Mouse (Mus musculus): ENCODE measurements at regions not wholly inside any gene's neighbourhood (a gene's known extent, or its start where the extent isn't known, plus 50 kb on each side); places are given as distances from the start of the nearest gene placed in this dataset.
A peak's percentile ranks its signal among the peaks of the same experiment; 100 is the strongest.

- DNase-seq: no peak
Observed at GRCm38 (mm10) chr4:105282681-105283462, 125.7 kb downstream of the Plpp3 start.

DNA sequence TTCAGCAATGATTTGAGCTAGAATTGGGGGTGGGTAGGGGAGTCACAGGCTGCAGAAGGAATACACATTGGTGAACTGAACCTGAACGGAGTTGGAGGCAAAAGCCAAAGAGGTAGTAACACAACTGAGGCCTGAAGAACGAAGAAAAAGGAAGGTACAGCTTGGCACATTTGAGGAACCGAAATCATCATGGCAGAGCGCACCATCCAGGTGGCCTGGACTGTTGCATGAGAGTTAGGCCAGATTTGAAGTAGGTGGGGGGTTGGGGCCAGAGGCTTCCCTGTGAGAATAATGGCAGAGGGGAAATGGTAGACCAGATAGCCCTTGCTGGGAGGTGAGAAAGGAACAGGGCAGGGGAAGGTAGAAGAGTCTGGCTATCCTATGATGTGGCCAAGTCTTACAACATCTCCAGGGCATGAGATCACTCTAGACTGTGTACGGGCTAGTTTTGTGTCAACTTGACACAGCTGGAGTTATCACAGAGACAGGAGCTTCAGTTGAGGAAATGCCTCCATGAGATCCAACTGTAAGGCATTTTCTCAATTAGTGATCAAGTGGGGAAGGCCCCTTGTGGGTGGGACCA is 128.4 kb downstream of the Plpp3 start:
- DNase-seq: no peak

- no peak for DNase-seq
Observed at GRCm38 (mm10) chr4:105286299-105286698, 129.2 kb downstream of the Plpp3 start.

DNA sequence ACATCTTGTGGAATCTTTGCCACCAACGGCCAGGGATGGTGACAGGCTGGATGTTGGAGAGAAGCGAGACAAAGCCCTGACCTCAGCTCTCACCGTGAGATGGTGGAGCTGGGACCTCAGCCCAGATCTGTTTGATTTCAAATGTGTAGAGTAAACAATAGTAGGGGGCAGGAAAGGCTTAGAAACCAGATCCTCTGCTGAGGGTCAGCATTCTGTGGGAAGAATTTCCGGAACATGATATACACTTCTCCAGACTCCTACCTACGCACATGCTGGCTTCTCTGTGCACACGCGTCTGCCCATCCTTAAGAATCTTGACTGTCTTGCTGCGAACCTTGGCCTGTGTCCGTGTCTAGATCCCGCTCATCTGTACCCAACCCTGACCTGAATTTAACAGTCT is 129.7 kb downstream of the Plpp3 start:
- no peak for DNase-seq

DNA sequence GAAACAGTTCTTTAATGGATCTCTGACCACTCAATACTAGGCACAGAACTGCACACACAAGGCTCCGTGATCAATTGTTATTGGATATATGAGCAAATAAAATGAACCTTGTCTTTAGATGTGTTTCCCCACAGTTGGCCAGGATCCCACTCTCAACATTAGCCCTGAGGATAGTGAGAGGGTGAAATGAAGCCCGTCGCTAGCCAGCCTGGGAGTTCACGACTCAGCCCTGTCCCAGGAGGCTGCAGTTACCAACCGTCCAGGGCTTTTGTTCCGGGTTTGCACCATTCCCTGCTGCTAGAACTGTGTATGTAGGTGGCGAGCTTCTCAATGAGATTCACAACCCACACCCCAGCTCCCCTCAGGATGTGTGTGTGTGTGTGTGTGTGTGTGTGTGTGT is 130.3 kb downstream of the Plpp3 start:
- peak; percentile 93 for DNase-seq

- DNase-seq: no peak
Observed at GRCm38 (mm10) chr4:105289635-105290034, 132.5 kb downstream of the Plpp3 start.

GRCm38 (mm10) chr4:105290847-105291475 is 133.8 kb downstream of the Plpp3 start:
- DNase-seq: no peak

- no peak for DNase-seq
Observed at GRCm38 (mm10) chr4:105291503-105291902, 134.4 kb downstream of the Plpp3 start.

- peak; percentile 88 for DNase-seq
Observed at GRCm38 (mm10) chr4:105299358-105299757, 142.2 kb downstream of the Plpp3 start.

GRCm38 (mm10) chr4:105301547-105301946 is 144.4 kb downstream of the Plpp3 start:
- no peak for DNase-seq

DNA sequence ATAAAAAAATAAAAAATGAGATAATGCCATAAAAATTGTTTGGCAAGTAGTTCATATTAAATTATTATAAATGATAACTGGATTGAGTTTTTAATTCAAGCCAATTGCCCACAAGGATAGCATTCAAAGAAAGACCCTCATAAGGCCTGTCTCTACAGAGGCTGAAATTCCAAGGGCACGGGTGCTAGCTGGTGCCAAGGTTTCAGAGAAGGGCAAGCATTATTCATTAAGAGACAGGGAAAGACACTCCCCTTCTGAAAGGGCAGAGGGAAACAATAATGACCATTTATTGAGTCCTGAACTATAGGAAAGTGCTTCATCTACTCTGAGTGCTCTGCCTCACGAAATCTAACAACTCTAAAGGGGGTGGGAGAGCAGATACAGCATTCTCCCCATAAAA is 147.0 kb downstream of the Plpp3 start:
- DNase-seq: no peak

DNA sequence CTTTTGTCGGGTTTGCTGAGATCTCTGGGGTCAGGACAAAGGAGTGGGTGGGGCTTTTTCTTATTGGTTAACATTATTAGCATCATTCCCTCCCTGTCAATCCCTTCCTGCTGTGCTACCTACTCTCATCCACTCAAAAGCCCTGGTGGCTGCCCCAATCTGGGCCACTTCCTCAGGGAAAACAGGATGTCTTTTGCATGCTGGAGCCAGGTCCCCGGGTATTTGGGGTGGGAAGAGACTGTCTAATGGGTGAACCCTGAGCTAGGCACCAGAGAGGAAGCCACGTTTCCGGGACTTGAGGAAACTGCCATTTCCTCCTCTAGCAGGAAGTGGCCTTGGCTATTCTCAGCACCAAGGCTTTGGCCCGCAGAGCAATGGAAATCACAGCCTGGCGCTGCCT is 148.8 kb downstream of the Plpp3 start:
- DNase-seq: peak; percentile 99

DNA sequence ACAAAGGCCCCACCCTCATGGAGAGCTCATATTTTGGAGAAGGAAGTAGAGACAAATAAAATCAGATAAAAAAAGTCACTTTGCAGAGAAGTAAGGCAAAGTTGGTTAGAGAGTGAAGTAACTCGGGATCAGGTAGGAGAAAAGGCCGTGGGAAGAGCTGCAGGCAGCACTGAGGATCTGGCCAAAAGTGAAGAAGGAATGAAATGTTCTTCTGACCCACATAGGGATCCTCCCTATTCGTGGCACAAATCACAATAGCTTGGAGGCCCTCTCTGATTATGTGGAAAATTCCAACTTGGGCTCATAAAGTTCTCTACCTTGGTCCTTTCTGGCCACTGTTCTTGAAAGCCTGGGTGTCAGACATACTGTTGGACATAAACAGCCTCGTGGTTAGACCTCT is 150.2 kb downstream of the Plpp3 start:
- DNase-seq: no peak

DNA sequence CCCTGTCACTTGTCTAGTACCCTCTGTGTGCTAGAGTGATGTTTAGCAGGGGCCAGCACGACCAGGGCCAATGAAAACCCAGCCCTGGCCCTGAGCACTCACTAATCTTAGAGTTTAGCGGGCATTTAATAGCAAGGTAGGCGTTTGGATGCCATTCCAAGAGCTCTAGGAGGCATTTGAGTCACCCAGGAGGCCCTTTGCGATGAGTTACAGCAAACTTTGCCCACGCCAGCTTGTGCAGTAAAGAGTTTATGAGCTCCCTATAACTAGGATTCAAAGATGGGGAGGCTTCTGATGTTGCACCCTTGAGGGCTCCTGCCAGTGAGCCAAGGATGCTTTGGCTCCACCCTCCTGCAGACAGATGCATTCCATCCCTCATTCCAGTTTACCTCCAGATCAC is 150.8 kb downstream of the Plpp3 start:
- DNase-seq: no peak

- DNase-seq: no peak
Observed at GRCm38 (mm10) chr4:105308971-105309488, 151.9 kb downstream of the Plpp3 start.

GRCm38 (mm10) chr4:105312643-105313042 is 155.5 kb downstream of the Plpp3 start:
- DNase-seq: peak; percentile 91

GRCm38 (mm10) chr4:105313151-105313818 is 156.1 kb downstream of the Plpp3 start:
- peak; percentile 97 for DNase-seq

DNA sequence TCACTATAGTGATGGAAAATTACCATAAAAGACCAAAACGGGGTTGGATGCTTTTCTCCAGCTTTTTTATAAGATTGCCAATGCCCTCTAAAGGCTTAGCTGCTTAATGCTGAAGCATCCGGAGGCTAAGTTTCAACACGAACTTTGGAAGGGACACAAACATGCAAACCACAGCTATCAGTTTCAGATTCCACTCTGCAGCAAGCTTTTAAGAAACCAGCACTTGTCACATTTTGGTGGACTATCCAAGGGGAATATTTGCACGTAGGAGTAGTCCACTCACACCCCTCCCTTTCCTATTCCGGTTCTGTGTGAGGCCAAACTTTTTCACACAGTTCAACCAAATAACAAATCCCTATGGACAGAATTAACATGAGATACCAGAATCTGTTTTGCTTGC is 157.9 kb downstream of the Plpp3 start:
- DNase-seq: peak; percentile 95

DNA sequence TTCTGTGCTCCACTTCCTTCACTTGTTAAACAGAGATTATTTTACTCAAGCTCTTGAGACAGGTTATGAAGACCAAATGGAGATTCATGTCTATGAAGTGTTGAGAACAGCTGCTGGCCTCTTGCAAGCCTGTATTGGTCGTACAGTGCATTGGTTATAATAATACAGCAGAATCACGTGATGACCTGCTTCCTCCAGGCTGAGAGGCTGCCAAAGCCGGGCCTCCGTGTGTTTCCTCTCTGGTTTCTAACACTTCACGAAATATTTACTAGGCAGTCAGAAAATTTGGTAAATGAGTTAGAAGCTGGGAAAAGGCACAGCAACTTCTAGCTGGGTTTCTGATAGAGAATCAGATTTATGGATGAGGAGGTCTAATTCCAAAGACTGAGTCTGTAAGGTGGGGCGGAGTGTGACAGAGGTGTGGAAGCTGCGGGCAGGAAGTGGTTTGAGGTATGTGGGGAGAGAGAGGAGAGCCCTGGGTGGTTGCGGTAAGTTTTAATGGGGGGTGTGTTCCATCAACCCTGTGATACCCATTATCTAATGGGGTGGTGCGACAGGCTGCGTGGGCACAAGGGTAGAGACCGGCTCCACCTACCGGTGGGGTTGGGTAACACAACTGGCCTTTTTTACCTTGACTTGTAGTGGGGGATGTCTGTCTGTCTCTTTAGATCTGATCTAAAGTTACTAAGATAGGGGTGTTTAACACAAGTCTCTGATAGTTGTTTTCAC is 159.5 kb downstream of the Plpp3 start:
- DNase-seq: peak; percentile 95

DNA sequence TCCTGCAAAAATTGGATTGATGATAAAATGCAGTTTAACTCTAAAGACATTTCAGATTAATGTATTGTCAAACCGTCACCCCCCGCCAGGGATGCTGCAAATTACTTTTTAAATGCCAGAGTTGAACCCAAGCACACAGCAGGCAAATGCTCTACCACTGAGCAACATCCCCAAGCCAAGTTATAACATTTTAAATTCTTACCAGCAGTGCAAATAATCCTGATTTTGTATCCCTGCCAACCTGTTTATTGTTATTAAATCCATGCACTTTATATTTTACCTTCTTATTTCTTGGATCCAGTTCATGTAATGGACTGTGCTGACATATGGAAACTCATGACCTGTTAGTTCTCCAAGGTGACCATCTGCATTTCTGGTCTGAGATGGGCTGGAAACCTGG is 161.3 kb downstream of the Plpp3 start:
- DNase-seq: no peak

- DNase-seq: no peak
Observed at GRCm38 (mm10) chr4:105323446-105323845, 166.3 kb downstream of the Plpp3 start.

DNA sequence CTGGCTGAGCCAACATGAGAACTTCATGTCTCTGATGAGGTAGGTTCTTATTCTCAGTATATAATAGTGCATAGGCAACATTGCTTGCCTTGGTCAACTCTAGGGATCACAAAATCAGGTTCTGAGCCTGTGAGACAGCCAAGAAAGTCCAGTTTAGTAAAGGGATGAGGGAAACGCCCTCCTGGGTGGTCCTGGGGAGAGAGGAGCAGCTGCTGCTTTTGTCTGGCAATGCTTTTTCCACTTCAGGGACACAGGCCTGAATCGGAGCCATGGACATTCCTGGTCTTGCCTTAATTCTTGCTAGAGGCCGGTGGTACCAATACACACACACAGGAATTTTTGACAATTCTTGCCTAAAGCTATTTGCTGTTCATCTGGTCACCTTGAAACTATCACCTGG is 169.8 kb downstream of the Plpp3 start:
- DNase-seq: peak; percentile 92

Data from heart, adult 11 months (tissue).